Mouse (Mus musculus): ENCODE data around the gene Snapc5. TPM values are rescaled to one million over a fixed set of nuclear protein-coding genes. Genes with fewer than 3 reads are reported as not detected.
"Not testable (repeated sequence)": the region's sequence is repeated elsewhere in the genome, so short reads cannot be mapped to it uniquely, and the experiment has no call there.

Gene Snapc5
- total RNA-seq, 2 experiments from 2014 or later = 21.6 to 21.8 TPM

DNA sequence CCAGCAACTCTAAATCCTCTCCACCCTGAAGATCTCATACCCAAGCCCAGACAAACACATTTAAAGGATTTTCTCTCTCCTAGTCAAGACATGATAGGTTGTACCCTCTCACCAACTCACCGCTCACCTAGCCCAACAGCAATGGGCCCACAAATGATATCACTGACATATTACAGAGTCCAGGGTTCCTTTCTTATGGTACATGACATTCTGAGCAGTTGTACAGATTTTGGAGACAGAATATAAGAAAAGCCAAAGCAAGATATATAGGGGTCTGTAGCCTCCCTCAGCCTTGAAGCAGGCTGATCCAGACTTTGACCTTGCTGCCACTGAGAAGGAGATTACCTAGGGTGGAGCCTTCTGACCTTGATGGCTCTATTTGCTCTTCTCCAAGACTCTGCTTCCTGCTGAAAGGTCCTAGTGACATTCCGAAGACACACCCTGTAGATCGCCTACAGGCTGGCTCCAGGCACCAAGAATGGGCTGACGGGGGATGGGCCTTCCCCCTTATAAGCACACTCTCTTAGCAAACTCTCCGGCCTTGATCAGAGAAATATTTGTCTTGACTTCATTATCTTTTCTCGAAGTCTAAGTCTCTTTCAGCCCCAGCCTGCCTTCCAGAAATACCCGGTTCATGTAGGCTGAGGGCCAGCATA, 19.8 kb downstream of the Snapc5 start:
- not testable (repeated sequence) for DNase-seq (ENCODE audit: low spot score in 2 of 2)

DNA sequence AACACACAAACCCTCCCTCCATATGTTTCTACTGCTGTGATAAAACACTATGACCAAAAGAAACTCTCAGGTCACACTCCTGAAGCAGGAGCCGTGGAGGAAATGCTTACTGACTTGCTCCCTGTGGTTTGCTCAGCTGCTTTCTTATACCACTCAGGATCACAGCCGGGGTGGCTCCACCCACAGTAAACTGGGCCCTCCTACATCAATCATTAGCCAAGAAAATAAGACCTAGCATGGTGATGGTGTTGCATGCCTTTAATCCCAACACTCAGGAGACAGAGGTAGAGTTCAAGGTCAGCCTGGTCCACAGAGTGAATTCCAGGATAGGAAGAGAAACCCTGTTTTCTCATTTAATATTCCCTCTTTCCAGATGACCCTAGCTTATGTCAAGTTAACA, 20.8 kb downstream of the Snapc5 start:
- DNase-seq (ENCODE audit: low spot score in 2 of 2) = no peak

DNA sequence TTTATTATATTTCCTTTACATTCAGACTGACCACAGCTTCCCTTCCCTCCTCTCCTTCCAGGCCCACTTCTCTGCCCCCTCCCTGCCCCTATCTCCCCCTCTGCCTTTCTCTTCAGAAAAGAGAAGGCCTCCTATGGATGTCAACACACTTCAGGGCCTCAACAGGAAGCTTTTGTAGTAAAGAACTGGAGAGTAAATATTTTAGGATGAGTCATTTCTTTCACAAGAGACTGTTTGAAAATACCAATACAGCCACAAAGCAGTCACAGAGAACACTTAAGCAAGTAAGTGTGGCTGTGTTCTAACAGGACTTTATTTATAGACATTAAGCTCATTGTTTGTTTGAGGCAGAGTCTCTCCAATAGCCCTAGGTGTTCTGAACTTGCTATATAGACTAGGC, 23.3 kb downstream of the Snapc5 start:
- DNase-seq (ENCODE audit: low spot score in 2 of 2) = no peak

DNA sequence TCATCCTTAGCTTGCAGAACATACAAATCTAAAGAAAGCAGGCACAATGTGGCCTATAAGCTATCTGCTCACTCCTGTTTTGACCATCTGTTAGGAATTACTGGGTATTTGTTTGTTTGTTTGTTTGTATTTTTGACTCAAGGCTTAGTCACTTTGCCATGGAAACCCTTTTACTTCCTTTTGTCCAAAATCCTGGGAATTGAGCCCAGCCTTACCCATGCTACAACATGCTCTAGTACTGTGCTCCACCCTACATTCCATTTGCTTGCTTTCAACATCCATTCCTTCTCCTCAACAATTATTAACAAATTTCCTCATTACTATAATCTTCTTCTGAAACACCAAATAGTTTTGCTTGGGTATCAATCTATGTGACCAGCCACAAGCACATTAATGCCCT, 23.8 kb downstream of the Snapc5 start:
- DNase-seq (ENCODE audit: low spot score in 2 of 2) = no peak

DNA sequence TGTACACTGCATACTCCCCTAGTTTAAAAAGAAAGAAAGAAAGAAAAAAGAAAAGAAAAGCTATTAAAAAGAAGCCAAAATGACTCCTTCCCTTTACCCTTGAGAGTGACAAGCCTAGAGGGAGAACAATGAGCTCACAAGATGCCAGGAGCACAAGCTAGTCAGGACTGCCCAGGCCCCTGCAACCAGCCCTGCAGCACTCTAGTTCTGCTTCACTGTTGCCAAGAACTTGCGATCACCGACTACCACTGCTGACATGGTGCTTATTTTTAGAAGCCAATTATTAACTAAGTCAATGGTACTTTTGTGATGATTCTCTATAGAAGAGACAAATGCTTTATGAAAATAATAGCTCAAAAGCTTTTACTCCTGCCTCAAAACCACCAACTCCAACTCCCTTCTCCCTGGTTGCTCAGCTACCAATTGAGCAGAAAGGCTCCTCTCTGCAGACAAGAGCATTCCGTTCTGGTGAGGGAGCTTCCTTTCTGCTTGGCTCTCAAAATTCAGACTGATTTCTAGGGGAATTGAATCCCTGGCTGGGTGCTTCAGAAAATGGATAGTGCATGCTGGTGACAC, 28.5 kb downstream of the Snapc5 start:
- no peak for DNase-seq (ENCODE audit: low spot score in 2 of 2)

DNA sequence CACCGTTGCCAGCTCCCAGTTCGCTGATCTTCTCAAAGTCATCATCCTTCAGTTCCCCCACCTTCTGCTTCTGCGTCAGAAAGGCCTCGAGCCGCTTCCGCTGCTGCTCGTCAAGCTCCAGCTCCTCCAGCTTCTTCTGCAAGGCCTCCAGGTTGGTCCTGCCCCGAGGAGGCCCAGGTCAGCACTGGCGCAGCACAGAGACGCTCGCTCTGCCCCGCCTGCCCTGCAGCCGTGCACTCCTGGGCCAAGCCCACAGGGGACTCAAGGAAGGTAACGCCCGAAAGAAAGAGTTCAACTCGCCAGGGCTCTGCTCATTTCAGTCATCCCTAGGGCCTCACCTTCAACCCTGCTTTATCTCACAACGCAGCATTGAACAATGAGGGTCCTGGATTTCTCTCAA, 35.4 kb downstream of the Snapc5 start:
- no peak for DNase-seq (ENCODE audit: low spot score in 2 of 2)

DNA sequence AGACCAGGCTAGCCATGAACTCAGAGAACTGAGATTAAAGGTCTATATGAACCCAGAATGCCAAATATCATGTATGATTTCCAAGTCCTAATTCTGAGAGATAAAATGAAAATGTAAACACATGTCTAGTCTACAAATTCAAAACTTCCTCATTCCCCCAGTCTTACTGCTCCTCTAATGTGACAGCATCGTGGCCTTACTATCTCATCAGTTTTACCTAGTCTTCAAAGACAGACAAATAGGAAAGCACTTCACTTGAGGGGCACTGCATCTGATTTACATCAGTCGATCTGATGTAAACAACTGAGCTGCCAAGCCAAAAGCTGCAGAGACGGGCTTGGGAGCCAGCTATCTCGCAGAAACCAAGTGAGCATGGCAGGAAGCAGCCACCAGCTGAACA, 37.0 kb downstream of the Snapc5 start:
- DNase-seq (ENCODE audit: low spot score in 2 of 2) = no peak

DNA sequence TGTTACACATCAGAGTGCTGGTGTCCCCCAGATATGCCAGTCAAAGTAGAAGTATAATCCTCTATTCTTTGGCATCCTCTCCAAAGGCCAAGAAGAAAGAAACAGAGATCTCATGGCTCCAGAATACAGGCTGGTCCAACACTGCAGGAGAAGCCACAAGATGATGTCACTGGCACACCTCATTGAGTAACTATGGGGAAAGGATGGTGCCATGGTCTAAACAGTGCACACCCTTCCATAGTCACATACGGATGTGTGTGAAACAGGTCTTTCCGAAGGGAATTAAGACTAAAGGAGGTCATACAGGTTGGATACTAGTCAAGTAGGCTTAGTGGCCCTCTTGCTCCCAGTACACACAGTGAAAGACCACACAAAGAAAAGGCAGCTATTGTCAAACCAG, 37.6 kb downstream of the Snapc5 start:
- DNase-seq (ENCODE audit: low spot score in 2 of 2) = no peak

DNA sequence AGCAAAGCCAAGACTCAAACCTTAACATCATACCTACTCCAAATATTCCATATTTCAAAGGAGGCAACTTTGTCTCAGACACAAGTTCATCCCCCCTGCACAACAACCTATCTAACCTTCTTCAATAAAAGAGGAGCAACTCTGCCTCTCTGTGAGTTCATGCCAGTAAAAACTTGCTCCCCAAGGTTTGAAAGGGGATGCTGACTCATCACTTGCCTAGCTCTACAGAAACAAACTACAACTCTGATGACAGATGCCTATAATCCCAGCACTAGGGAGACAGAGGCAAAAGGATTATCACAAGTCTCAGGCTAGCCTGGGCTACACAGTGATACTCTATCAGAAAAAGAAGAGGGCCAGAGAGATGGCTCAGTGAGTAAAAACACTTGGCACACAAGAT, 38.8 kb downstream of the Snapc5 start:
- DNase-seq (ENCODE audit: low spot score in 2 of 2) = no peak

DNA sequence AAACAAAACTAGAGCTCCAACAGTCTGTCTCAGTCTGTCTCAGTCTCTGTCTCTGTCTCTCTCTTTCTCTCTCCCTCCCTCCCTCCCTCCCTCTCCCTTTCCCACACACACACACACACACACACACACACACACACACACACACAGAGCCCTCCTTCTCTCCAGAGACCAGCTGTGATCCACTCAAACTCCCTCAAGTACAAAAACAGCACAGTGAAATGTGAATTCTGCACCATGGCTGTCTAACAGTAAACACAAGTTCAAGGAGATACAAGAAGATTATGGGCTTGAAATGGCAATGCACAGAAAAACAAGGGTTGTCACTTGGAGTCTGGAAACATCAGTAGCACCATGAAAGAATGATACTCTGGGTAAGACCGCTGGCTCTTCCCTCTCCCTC, 40.2 kb downstream of the Snapc5 start:
- DNase-seq (ENCODE audit: low spot score in 2 of 2) = no peak

DNA sequence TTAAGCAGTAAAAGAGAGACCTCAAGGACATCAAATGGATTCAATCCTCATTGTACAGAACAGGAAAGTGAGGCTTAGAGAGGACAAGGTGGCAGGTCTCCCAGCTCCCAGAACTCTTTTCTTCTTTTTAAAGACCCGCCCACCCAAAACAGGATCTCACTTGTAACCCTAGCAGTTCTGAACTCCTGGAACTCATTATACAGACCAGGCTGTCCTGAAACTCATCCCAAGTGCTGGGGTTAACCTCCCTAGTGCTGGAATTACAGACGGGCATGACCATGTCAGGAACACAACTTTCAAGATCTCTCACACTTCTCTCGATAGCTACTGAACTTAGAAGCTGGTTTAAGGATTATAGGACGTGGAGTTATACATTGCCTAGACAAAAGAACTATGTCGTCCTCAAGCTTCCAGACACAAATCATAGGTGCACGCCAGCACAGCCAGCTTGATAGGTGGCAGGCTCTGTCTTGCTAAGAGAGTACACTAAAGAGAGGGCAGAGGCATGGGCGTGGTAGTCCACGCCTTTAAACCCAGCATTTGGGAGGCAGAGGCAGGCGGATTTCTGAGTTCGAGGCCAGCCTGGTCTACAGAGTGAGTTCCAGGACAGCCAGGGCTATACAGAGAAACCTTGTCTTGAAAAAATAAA, 40.8 kb downstream of the Snapc5 start:
- no peak for DNase-seq (ENCODE audit: low spot score in 2 of 2)

DNA sequence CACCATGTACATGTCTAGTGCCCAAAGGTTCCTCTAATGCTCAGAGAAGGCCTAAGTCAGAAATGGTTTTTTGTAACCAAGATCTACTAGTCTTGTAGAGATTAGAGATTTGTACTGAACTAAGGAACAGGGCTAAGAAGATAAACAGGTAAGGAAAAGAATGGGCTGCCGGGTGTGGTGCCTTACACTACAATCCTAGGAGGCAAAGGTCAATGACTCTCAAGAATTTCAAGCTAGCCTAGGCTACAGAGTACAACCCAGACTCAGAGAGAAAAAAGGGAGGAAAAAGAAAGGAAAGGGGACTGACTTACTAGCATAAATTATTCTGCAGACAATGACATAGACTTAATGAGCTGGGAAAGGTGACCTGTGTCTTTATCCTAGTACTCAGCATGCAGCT, 41.5 kb downstream of the Snapc5 start:
- DNase-seq (ENCODE audit: low spot score in 2 of 2) = no peak

DNA sequence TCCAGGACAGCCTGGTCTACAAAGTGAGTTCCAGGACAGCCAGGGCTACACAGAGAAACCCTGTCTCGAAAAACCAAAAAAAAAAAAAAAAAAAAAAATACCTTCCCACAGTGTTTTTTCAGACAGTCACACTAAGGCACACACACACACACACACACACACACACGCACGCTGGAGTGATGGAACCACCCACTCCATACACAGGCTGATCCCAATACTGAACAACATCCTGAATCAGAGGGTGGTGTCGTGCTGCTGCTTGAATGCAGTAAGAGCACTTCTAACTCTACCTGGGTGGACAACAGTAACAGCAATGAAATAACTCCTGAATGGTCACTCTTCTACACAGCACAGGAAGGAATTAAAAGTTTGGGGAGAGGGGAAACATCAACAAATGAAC, 42.4 kb downstream of the Snapc5 start:
- DNase-seq (ENCODE audit: low spot score in 2 of 2) = no peak

DNA sequence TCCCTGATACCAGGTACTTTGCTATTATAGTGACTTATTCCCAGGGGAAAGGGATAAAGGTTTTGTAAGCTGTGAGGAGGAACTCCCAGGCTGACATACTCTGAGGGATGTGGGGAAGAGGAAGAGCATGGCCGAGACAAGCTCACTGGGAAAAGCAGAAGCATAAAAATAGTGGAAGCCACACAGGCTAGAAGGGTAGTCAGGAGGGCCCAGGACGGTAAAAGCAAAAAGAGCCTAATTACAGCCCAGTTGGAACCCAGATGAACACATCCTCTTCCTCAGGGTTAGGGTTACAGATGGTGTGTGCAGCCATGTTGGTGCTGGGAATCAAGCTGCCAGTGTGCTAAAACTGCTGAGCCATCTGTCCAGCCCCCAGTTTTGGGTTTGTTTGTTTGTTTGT, 43.0 kb downstream of the Snapc5 start:
- DNase-seq (ENCODE audit: low spot score in 2 of 2) = no peak

DNA sequence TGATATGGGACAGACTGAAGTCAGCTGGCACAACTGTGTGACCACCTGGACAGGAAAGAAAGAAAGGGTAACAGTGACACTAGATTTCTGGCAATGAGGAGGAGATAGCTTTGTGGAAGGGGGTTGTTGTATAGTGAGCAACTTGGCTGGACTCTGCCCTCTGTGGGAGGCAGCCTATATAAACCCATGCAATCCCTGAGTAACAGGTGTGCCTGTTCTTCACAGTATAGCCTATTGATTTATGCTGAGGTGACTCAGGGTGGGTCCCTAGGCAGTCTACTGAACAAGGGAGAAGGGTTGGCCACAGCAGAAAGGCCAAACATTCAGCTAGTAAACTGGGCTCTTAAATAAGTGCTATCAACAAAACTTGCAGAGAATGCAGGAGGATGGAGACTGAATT, 46.7 kb downstream of the Snapc5 start:
- no peak for DNase-seq (ENCODE audit: low spot score in 2 of 2)

DNA sequence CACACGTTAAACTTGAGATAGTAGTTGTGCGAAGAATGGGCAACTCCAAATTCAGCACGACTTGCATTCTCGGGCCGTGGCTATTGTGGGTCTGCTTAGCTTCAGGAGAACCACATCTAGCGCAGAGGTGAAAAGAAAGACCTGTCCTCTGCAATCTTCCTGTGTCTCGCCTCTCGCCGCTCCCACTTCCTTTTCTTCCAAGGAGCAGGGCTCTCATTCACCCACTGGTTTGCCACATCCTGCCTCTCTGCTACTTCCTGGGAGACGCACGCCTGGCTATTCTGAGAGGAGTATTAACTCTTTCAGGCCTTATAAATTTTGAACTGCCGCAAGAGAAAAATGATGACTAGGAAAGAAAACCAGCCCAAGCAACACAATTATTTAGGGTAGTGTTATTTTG, 48.7 kb downstream of the Snapc5 start:
- no peak for DNase-seq (ENCODE audit: low spot score in 2 of 2)

DNA sequence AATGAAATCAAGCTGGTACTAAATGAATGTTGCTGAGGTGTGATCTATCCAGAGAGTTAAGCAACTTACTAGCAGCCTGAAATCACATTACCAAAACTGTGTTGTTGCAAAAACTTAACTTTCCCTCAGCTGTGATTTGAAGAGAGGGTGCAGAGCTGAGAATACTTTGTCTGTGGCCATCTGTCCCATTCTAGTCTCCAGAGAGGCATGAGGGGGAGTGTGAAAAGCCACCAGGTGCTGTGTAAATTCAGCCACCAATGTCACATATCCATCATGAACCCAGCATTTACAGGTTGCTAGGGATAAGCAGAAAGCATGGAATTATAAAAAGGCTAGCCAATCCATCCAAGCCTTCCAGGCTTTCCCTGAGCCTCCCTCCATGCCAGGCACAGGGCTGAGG, 49.9 kb downstream of the Snapc5 start:
- no peak for DNase-seq (ENCODE audit: low spot score in 2 of 2)

DNA sequence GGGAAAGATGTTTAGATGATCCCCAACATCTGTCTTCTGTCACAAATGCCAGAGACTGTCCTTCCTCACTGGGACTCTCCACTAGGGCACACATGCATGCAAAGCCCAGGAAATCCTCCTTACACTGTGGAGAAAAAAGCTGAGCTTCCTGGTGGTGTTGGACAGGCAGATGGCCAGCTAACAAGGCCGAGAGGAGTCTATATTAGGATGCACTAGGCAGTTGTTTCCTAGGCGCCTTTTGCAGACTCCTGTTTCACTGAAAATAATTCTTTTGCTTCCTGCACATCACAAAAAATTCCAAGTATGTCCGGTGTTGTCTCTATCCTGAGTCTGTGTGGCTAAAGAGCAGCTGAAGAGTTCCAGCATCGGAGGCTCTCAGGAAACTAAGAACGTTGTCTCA, 52.1 kb downstream of the Snapc5 start:
- DNase-seq (ENCODE audit: low spot score in 2 of 2) = no peak

DNA sequence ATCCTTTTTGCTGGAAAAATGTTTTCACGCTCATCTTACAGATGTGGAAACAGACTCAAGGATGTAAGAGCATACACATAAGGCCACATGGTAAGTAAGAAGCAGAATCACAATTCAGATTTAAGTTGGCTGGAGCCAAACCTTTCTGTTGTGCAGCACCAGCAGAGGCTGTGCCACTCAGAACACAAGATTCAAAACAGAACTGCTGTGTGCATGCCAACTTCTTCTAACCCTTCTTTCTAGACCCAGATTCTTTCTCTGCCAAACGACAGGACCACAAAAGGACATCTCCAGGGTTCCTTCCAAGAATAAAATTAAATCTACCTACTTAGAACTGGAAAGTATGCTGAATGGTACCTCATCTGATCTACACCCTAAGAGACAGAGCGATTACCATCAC, 52.6 kb downstream of the Snapc5 start:
- no peak for DNase-seq (ENCODE audit: low spot score in 2 of 2)

DNA sequence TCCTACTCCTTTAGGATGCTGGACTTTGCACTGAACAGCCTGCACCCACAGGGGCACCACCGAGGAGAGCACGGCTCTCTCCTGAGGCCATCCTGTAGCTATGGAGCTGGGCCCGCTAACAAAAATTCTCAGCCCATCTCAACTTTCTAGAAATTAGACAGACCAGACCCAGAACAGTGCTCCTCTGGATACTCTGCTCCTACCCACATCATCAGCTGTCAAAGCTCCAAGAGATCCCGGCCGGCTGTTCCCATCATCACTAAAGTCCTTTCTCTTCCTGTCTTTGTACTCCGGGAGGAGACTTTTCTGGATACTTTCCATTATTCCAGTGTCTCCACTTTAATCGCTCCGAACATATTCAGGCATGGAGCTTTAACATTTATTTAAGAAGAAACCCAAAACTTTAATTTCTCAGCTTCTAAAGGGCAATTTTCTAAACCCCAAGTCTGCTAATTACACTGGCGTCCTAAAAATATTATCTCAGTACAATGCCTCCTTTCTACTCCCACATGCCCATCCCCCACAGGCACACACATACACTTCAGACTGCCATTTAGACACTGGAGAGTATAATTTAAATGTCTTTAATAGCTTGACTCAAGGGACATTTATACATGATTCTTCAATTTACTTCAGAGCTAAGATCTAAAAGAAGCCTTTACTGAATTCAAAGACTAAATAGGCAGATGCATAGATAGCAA, 53.3 kb downstream of the Snapc5 start:
- DNase-seq (ENCODE audit: low spot score in 2 of 2) = no peak
